Mouse (Mus musculus) C2C12 (cell line): ENCODE measurements around the gene 1700025C18Rik.
A peak's percentile ranks its signal among the peaks of the same experiment; 100 is the strongest.

Experiments used
- CEBPB ChIP-seq: IDR thresholded peaks from one replicate; pipeline ENCODE4 v1.6.1; 2011; ENCODE audit warnings: low read depth, mild to moderate bottlenecking, control low read depth, moderate library complexity
- CTCF ChIP-seq: IDR thresholded peaks from one replicate; pipeline ENCODE4 v1.5.1; 2011; ENCODE audit not compliant: control insufficient read depth, insufficient read depth, insufficient read length
- FOSL1 ChIP-seq: IDR thresholded peaks from one replicate; pipeline ENCODE4 v1.8.0; 2011; ENCODE audit warnings: mild to moderate bottlenecking, low read length; ENCODE audit not compliant: poor library complexity, insufficient read depth, severe bottlenecking
- MAX ChIP-seq: IDR thresholded peaks from one replicate; pipeline ENCODE4 v1.6.1; 2011; ENCODE audit warnings: mild to moderate bottlenecking, control low read depth
- MYOG ChIP-seq: IDR thresholded peaks from one replicate; pipeline ENCODE4 v1.6.1; 2011; ENCODE audit not compliant: control insufficient read depth, insufficient read length; ENCODE audit errors: extremely low read depth
- USF1 ChIP-seq: IDR thresholded peaks from one replicate; pipeline ENCODE4 v1.6.1; 2011; ENCODE audit warnings: low read depth, mild to moderate bottlenecking, control low read depth, moderate library complexity

- TF ChIP-seq CTCF (peak; percentile 42), MAX (no peak), MYOG (no peak), USF1 (no peak), FOSL1 (no peak), CEBPB (no peak)
Observed at GRCm38 (mm10) chr2:165034131-165035057, 56.2 kb downstream of the 1700025C18Rik start, which contains the start of gene Ncoa5.
